Comparison of ENCODE assay signal across 12 mouse cellular contexts in the genomic region with DNA sequence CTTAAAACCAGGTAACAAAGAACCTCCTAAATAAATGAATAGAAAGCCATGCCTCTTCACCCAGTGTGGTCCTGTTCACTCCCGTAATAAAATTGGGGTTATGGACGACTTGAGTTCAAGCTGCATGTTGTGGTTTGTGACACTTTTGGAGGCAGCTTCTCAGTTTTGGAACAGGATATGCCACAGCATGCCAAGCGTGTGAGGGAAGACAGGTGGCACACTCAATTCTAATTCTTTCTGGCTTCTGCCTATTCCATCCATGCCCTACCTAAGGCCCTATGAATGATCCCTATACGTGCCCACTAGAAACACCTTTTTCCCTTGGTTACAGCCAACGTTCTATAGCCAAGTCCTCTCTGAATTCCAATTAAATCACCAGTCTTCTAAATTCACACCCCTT.
"Had no signal": no experiment of that assay in that cellular context is flagged by ENCODE, and none has a peak within 500 bp of the region (broad histone marks: within the 10 kb centered on the region; RNA-seq: fewer than 3 reads in every experiment).

No protein-coding gene starts in this region.

- H3K9ac ChIP-seq: limb, embryonic 12.5 days; liver, embryonic 14.5 days; midbrain, embryonic 15.5 days; neural tube, embryonic 12.5 days had no signal

- DNase-seq: kidney, postnatal 25 days; layer of hippocampus, adult 9-11 months; layer of hippocampus, postnatal 36 days; liver; lung, adult 18-20 months; thymus, adult 2 months; thymus, postnatal 25 days had no signal

- H3K4me3 ChIP-seq: limb, embryonic 12.5 days; midbrain, embryonic 10.5 days; midbrain, embryonic 15.5 days; neural tube, embryonic 12.5 days had no signal

- H3K27ac ChIP-seq: limb, embryonic 12.5 days; liver, embryonic 14.5 days; midbrain, embryonic 10.5 days; midbrain, embryonic 15.5 days; neural tube, embryonic 12.5 days had no signal

- H3K27me3 ChIP-seq: limb, embryonic 12.5 days; midbrain, embryonic 15.5 days; neural tube, embryonic 12.5 days had no signal

- H3K4me2 ChIP-seq: limb, embryonic 12.5 days; midbrain, embryonic 15.5 days; neural tube, embryonic 12.5 days had no signal

- H3K9me3 ChIP-seq: limb, embryonic 12.5 days; midbrain, embryonic 10.5 days; midbrain, embryonic 15.5 days; neural tube, embryonic 12.5 days had no signal

- H3K36me3 ChIP-seq: limb, embryonic 12.5 days; midbrain, embryonic 10.5 days; midbrain, embryonic 15.5 days; neural tube, embryonic 12.5 days had no signal

- H3K4me1 ChIP-seq: limb, embryonic 12.5 days; midbrain, embryonic 15.5 days; neural tube, embryonic 12.5 days had no signal

- ATAC-seq: midbrain, embryonic 15.5 days had no signal
